Mouse (Mus musculus): ENCODE data around the gene Oas1a. TPM values are rescaled to one million over a fixed set of nuclear protein-coding genes. Genes with fewer than 3 reads are reported as not detected.
"Not testable (repeated sequence)": the region's sequence is repeated elsewhere in the genome, so short reads cannot be mapped to it uniquely, and the experiment has no call there.

The Oas1a gene
- polyA plus RNA-seq, 1 experiment from 2014 or later: 0.24 TPM

DNA sequence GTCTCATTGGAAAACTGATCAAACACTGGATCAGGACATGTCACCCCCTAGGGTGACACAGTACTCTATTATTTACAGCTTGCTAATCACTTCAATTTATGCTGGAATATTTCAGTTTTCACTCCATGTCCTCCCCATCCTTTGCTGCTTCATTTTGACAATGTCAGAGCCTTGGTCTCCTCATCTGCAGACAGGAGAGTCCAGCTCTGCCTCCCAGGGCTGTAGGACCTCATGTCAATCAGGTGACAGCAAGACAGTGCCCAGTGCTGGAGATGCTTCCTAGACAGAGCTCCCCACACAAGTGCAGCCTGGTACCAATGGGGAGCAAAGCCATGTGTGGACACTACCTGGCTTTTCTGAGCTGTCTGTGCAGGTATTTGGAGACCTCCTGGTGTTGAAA, 8.6 kb downstream of the Oas1a start:
- no peak overlapping the region for H3K9ac ChIP-seq (ENCODE audit: low read depth, low read length)
- no peak overlapping the region for H3K4me3 ChIP-seq (ENCODE audit: low read depth, low read length)
- ATAC-seq (replicated peaks; ENCODE audit: insufficient number of reproducible peaks, low FRiP score, low TSS enrichment): no peak

DNA sequence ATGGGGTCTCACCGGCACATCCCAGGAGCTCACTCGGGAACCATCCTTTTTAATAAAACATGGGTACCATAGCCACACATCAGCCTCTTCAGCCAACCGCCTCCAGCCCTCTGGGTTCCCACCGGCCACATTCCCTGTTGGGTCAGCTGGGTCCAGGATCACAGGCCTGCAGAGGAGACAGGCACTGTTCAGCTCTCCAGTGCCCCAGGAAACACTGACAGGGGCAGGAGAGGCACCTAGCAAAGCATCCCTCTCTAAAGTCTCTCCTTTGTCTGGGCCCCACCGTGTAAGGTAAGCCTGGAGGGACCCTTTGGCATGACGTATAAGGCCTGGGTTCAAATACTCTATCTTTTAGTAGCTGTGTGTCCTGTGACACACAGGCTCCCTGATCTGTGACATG, 9.0 kb downstream of the Oas1a start:
- no peak for ATAC-seq (replicated peaks; ENCODE audit: insufficient number of reproducible peaks, low FRiP score, low TSS enrichment)
- Histone ChIP-seq H3K9ac (ENCODE audit: low read depth, low read length) (no peak overlapping the region), H3K4me3 (ENCODE audit: low read depth, low read length) (no peak overlapping the region), H3K9me3 (replicated peaks; ENCODE audit: control insufficient read depth, low read length) (no peaks in the 10 kb centered on the region), H3K27me3 (ENCODE audit: control insufficient read depth, insufficient read depth, low read length) (no peaks in the 10 kb centered on the region), H3K4me2 (no peak overlapping the region), H3K4me1 (ENCODE audit: control insufficient read depth, insufficient read depth, low read length) (no peaks in the 10 kb centered on the region), H3K36me3 (ENCODE audit: control insufficient read depth, insufficient read depth, low read length) (no peaks in the 10 kb centered on the region), H3K27ac (ENCODE audit: low read depth, low read length) (no peak overlapping the region)
- 81% methylated on average over 6 of the region's 6 CpGs for WGBS (ENCODE audit: insufficient replicate concordance)

More for the DNA sequence above, 8.6 kb downstream of the Oas1a start:
- Histone ChIP-seq H3K36me3 (ENCODE audit: control insufficient read depth, insufficient read depth, low read length) (no peaks in the 10 kb centered on the region), H3K27ac (ENCODE audit: low read depth, low read length) (no peak overlapping the region), H3K9me3 (replicated peaks; ENCODE audit: control insufficient read depth, low read length) (no peaks in the 10 kb centered on the region), H3K4me2 (no peak overlapping the region), H3K4me1 (ENCODE audit: control insufficient read depth, insufficient read depth, low read length) (no peaks in the 10 kb centered on the region), H3K27me3 (ENCODE audit: control insufficient read depth, insufficient read depth, low read length) (no peaks in the 10 kb centered on the region)

- no peak overlapping the region for H3K4me2 ChIP-seq
- H3K27me3 ChIP-seq (ENCODE audit: control insufficient read depth, insufficient read depth, low read length): no peaks in the 10 kb centered on the region
- H3K27ac ChIP-seq (ENCODE audit: low read depth, low read length): no peak overlapping the region
- H3K4me3 ChIP-seq (ENCODE audit: low read depth, low read length): no peak overlapping the region
- H3K9ac ChIP-seq (ENCODE audit: low read depth, low read length): no peak overlapping the region
- 80% methylated on average over 11 of the region's 11 CpGs for WGBS (ENCODE audit: insufficient replicate concordance)
- no peaks in the 10 kb centered on the region for H3K4me1 ChIP-seq (ENCODE audit: control insufficient read depth, insufficient read depth, low read length)
- no peak for ATAC-seq (replicated peaks; ENCODE audit: insufficient number of reproducible peaks, low FRiP score, low TSS enrichment)
- no peaks in the 10 kb centered on the region for H3K9me3 ChIP-seq (replicated peaks; ENCODE audit: control insufficient read depth, low read length)
- no peaks in the 10 kb centered on the region for H3K36me3 ChIP-seq (ENCODE audit: control insufficient read depth, insufficient read depth, low read length)
Measured at GRCm38 (mm10) chr5:120895231-120895900, 12.0 kb downstream of the Oas1a start.

DNA sequence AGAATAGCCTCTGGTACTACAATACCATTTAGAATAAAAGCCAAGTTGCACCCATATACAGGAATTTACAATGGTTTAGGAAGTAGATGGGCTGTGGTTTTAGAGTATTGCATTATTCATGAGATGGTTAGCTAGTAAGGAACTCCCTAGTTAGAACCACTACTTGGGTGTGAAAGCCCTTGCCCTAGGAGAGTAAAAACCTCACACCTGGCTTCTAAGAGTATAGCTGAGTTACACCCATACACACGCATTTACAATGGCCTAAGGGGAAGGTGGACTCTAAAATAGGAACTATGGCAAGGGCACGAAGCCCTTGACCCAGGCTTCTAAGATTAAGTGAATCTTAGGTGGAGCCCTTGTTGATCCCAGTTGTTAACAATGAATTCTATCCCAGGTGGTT, 12.6 kb downstream of the Oas1a start:
- not testable (repeated sequence) for ATAC-seq (replicated peaks; ENCODE audit: insufficient number of reproducible peaks, low FRiP score, low TSS enrichment); H3K27ac ChIP-seq (ENCODE audit: low read depth, low read length); H3K9me3 ChIP-seq (replicated peaks; ENCODE audit: control insufficient read depth, low read length); H3K27me3 ChIP-seq (ENCODE audit: control insufficient read depth, insufficient read depth, low read length); H3K9ac ChIP-seq (ENCODE audit: low read depth, low read length); H3K4me2 ChIP-seq; H3K36me3 ChIP-seq (ENCODE audit: control insufficient read depth, insufficient read depth, low read length); H3K4me3 ChIP-seq (ENCODE audit: low read depth, low read length); H3K4me1 ChIP-seq (ENCODE audit: control insufficient read depth, insufficient read depth, low read length)
- WGBS (ENCODE audit: insufficient replicate concordance): 82% methylated on average over 2 of the region's 2 CpGs

DNA sequence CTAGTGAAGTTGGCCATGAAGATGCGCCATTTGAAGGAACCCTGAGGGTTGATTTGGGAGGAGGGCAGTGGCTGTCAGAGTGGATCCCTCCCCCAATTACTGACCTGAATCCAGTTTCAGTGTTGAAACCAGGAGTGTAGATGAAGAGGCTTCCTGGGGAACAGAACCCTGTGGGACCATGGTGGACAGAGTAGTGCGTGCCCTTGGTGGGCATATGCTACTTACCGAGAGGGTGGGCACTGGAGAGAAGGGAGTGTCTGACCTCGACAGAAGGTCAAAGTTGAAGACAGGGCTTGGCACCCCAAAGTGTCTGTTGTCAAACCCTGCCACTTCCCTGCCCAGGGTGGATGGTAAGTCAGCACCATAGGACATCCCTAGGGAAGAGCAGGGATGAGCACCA, 13.5 kb downstream of the Oas1a start:
- H3K4me1 ChIP-seq (ENCODE audit: control insufficient read depth, insufficient read depth, low read length); H3K36me3 ChIP-seq (ENCODE audit: control insufficient read depth, insufficient read depth, low read length); H3K9ac ChIP-seq (ENCODE audit: low read depth, low read length); H3K9me3 ChIP-seq (replicated peaks; ENCODE audit: control insufficient read depth, low read length); H3K4me2 ChIP-seq; H3K4me3 ChIP-seq (ENCODE audit: low read depth, low read length); ATAC-seq (replicated peaks; ENCODE audit: insufficient number of reproducible peaks, low FRiP score, low TSS enrichment); H3K27me3 ChIP-seq (ENCODE audit: control insufficient read depth, insufficient read depth, low read length); H3K27ac ChIP-seq (ENCODE audit: low read depth, low read length): not testable (repeated sequence)
- 82% methylated on average over 4 of the region's 4 CpGs for WGBS (ENCODE audit: insufficient replicate concordance)

DNA sequence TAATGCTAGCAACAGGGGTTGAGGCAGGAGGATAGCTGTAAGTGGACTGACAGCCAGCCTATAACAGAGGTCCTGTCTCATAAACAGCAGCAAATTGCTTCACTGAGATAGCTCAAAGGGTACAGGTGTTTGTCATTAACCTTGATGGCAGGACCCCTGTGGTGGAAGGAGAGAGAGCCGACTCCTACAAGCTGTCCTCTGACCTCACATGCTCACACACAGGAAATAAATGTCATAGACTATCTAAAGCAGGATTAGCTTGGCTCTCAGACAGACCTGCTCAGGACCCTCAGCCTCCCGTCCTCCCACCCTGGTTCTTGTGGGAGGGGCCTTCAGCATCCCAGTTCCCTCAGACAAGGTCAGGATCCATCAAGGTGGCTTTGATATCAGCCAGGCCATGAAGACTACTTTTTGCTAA, 15.1 kb downstream of the Oas1a start:
- no peak overlapping the region for H3K4me2 ChIP-seq
- no peak overlapping the region for H3K27ac ChIP-seq (ENCODE audit: low read depth, low read length)
- H3K27me3 ChIP-seq (ENCODE audit: control insufficient read depth, insufficient read depth, low read length): no peaks in the 10 kb centered on the region
- H3K36me3 ChIP-seq (ENCODE audit: control insufficient read depth, insufficient read depth, low read length): no peaks in the 10 kb centered on the region
- H3K9ac ChIP-seq (ENCODE audit: low read depth, low read length): no peak overlapping the region
- H3K4me3 ChIP-seq (ENCODE audit: low read depth, low read length): no peak overlapping the region
- H3K9me3 ChIP-seq (replicated peaks; ENCODE audit: control insufficient read depth, low read length): no peaks in the 10 kb centered on the region
- no peak for ATAC-seq (replicated peaks; ENCODE audit: insufficient number of reproducible peaks, low FRiP score, low TSS enrichment)
- H3K4me1 ChIP-seq (ENCODE audit: control insufficient read depth, insufficient read depth, low read length): no peaks in the 10 kb centered on the region
- 58% methylated on average over 2 of the region's 2 CpGs for WGBS (ENCODE audit: insufficient replicate concordance)

DNA sequence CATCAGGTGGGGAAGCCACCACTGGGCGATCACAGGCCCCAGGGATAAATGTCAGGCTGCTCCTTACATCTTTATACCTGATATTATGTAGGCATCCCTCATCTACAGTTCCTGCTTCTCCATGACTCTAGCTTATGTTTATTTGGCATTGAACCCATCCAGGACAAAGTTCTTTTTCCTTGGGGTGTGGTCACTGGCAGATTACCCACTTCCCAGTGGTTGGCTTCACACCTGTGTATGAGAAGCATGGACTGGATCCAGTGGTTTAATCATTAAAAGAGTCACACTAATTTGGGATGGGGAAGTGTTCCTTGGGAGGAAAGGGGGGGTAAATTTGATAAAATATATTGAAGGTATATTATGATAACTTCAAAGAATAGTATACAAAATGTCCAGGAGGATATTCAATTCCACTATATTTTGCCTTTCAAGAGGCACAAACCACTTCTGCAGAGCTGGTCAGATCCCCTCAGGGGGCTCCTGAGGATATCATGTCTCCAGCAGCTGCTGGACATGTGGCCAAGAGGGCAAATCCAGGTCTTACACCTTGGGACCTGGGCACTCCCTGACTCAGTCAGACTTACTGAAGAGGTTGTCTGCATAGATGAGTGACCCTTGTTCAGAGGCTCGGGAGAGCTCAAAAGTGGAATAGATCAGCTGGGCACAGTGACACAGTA, 15.6 kb downstream of the Oas1a start:
- not testable (repeated sequence) for H3K4me2 ChIP-seq; H3K27me3 ChIP-seq (ENCODE audit: control insufficient read depth, insufficient read depth, low read length); H3K9ac ChIP-seq (ENCODE audit: low read depth, low read length); H3K9me3 ChIP-seq (replicated peaks; ENCODE audit: control insufficient read depth, low read length); H3K4me1 ChIP-seq (ENCODE audit: control insufficient read depth, insufficient read depth, low read length); H3K27ac ChIP-seq (ENCODE audit: low read depth, low read length); H3K36me3 ChIP-seq (ENCODE audit: control insufficient read depth, insufficient read depth, low read length); H3K4me3 ChIP-seq (ENCODE audit: low read depth, low read length); ATAC-seq (replicated peaks; ENCODE audit: insufficient number of reproducible peaks, low FRiP score, low TSS enrichment)
- 82% methylated on average over 2 of the region's 2 CpGs for WGBS (ENCODE audit: insufficient replicate concordance)

DNA sequence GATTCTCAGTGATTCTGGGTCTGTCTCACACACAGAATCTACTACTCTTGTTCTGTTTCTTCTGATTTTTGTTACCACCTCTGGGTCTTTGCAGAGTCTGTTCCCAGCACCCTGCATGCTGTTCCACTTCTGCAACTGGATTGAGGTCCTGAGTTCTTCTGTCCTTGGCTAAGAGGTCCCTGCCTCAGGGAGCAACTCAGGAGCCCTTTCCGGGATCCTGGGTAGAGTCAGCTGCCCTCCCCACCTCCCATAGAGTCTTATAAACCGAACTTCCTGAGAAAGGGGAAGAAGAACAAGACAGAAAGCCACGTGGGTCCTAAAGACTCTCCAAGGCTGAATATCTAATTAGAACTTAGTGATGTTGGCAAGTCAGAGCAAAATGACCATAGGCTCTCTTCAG, 16.3 kb downstream of the Oas1a start:
- Histone ChIP-seq H3K27me3 (ENCODE audit: control insufficient read depth, insufficient read depth, low read length) (no peaks in the 10 kb centered on the region), H3K27ac (ENCODE audit: low read depth, low read length) (no peak overlapping the region), H3K9ac (ENCODE audit: low read depth, low read length) (no peak overlapping the region), H3K9me3 (replicated peaks; ENCODE audit: control insufficient read depth, low read length) (no peaks in the 10 kb centered on the region), H3K4me3 (ENCODE audit: low read depth, low read length) (no peak overlapping the region), H3K4me2 (no peak overlapping the region), H3K36me3 (ENCODE audit: control insufficient read depth, insufficient read depth, low read length) (no peaks in the 10 kb centered on the region), H3K4me1 (ENCODE audit: control insufficient read depth, insufficient read depth, low read length) (no peaks in the 10 kb centered on the region)
- no peak for ATAC-seq (replicated peaks; ENCODE audit: insufficient number of reproducible peaks, low FRiP score, low TSS enrichment)
- WGBS (ENCODE audit: insufficient replicate concordance): 61% methylated on average over 3 of the region's 3 CpGs

- no peak overlapping the region for H3K9ac ChIP-seq (ENCODE audit: low read depth, low read length)
- H3K27me3 ChIP-seq (ENCODE audit: control insufficient read depth, insufficient read depth, low read length): no peaks in the 10 kb centered on the region
- H3K9me3 ChIP-seq (replicated peaks; ENCODE audit: control insufficient read depth, low read length): no peaks in the 10 kb centered on the region
- no peak overlapping the region for H3K4me2 ChIP-seq
- H3K36me3 ChIP-seq (ENCODE audit: control insufficient read depth, insufficient read depth, low read length): no peaks in the 10 kb centered on the region
- no peak overlapping the region for H3K4me3 ChIP-seq (ENCODE audit: low read depth, low read length)
- H3K4me1 ChIP-seq (ENCODE audit: control insufficient read depth, insufficient read depth, low read length): no peaks in the 10 kb centered on the region
- 64% methylated on average over 2 of the region's 2 CpGs for WGBS (ENCODE audit: insufficient replicate concordance)
- H3K27ac ChIP-seq (ENCODE audit: low read depth, low read length): no peak overlapping the region
- no peak for ATAC-seq (replicated peaks; ENCODE audit: insufficient number of reproducible peaks, low FRiP score, low TSS enrichment)
Measured at GRCm38 (mm10) chr5:120890026-120890425, 17.3 kb downstream of the Oas1a start.
